Mouse (Mus musculus): Measurements from ENCODE around the gene Cdx4. TPM values are rescaled to one million over a fixed set of nuclear protein-coding genes. Genes with fewer than 3 reads are reported as not detected.

Gene Cdx4
- polyA plus RNA-seq, 1 experiment = not detected

GRCm38 (mm10) chrX:103356761-103357236, 35.6 kb downstream of the Cdx4 start:
- TF ChIP-seq GATA1 (IDR thresholded peaks at IDR 0.05; ENCODE audit: low read length) = no peak

GRCm38 (mm10) chrX:103366201-103366600, 45.0 kb downstream of the Cdx4 start:
- no peak for TF ChIP-seq GATA1 (IDR thresholded peaks at IDR 0.05; ENCODE audit: low read length)

DNA sequence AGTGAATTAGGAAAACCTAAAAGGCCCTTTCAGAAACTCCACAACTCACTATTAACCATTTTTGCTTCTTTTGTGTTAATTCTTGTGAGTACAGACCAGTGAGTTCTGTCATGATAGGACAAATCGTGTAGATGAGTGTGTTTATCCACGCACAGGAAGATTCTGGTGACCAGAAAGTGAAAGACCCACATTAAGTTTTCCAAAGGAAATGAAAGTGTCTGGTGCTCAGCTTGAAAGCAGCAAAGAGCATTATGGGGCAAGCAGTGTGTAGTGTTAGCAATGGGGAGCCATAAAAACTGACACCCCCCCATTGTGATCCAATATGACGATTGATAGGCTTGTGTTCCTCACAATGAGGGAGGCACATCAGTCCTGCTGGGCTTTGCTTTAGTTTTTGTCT, 47.5 kb downstream of the Cdx4 start:
- TF ChIP-seq GATA1 (IDR thresholded peaks at IDR 0.05; ENCODE audit: low read length) = no peak

DNA sequence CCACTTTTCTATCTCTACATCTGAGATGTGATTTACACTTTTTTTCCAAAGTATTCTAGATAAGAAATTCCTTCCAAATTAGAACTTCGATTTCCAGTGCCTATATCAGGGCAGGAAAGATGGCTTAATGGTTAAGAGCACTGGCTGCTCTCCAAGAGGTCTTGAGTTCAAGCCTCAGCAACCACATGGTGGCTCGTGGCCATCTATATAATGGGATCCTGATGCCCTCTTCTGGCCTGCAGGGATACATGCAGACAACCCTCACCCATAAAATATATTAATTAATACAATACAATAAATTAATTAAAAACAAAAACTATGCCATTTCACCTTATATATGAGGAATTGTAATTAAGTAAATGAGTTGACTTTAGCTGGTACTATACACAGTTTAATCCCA, 50.0 kb downstream of the Cdx4 start:
- no peak for TF ChIP-seq GATA1 (IDR thresholded peaks at IDR 0.05; ENCODE audit: low read length)

GRCm38 (mm10) chrX:103371627-103372026, 50.4 kb downstream of the Cdx4 start:
- no peak for TF ChIP-seq GATA1 (IDR thresholded peaks at IDR 0.05; ENCODE audit: low read length)

GRCm38 (mm10) chrX:103374250-103374649, 53.1 kb downstream of the Cdx4 start:
- no peak for TF ChIP-seq GATA1 (IDR thresholded peaks at IDR 0.05; ENCODE audit: low read length)

Other genes with a start within 250 kb of the Cdx4 start
- not detected in 2 replicates for gene Nap1l2, start 134.8 kb upstream of the Cdx4 start, polyA plus RNA-seq (2012)
- gene Chic1, start 35.1 kb downstream of the Cdx4 start, polyA plus RNA-seq (2012) = not detected in 2 replicates
- not detected in 2 replicates for gene Tsx, start 93.1 kb downstream of the Cdx4 start, polyA plus RNA-seq (2012)
- gene Gm26992, start 100.6 kb downstream of the Cdx4 start, polyA plus RNA-seq (2012) = not detected in 2 replicates